Mouse (Mus musculus): Measurements from ENCODE around the gene Dyrk1a.

DNA sequence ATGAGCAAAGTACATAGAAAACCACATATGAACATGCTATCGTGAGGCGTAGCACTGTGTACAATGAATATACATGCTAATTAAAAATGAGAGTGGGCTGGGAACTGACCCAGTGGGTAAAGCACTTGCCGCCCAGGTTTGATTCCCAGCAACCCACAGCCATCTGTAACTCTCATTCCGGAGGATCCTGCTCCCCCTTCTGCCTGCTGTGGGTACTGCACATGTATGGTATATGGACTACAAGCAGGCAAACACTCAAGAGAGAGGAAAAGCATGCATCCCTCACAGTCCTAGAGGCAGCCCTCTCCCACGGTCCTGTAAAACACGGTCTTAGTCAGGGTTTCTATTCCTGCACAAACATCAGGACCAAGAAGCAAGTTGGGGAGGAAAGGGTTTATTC is 159.4 kb downstream of the Dyrk1a start:
- TF ChIP-seq POLR2A (IDR thresholded peaks at IDR 0.05; ENCODE audit: insufficient read depth, low read length) (no peak), EP300 (IDR thresholded peaks at IDR 0.05; ENCODE audit: insufficient read depth, low read depth, low read length) (no peak)

Data from ES-Bruce4 (cell line).